Mouse (Mus musculus) lung, postnatal 25 days (tissue): ENCODE measurements around the gene Cacfd1.

Experiments used
- DNase-seq: peaks from one replicate; pipeline ENCODE4 v3.0.0; 2022; ENCODE audit warnings: low spot score

The Cacfd1 gene

GRCm38 (mm10) chr2:27009714-27010244 is at the start of gene Cacfd1:
Gene Cacfd1, plus strand, starts transcription at chr2:27009926.
- DNase-seq = peak; percentile 87

- no peak for DNase-seq
Measured at GRCm38 (mm10) chr2:26960756-26961155, 49.0 kb upstream of the Cacfd1 start.

- peak; percentile 90 for DNase-seq
Measured at GRCm38 (mm10) chr2:26963923-26964723, 45.6 kb upstream of the Cacfd1 start, which contains the start of gene Rexo4. Gene Rexo4, minus strand, starts transcription at chr2:26964386.

GRCm38 (mm10) chr2:26964724-26965370 is 44.9 kb upstream of the Cacfd1 start:
- no peak for DNase-seq

GRCm38 (mm10) chr2:26967262-26967661 is 42.5 kb upstream of the Cacfd1 start:
- DNase-seq = no peak

- DNase-seq = no peak
Measured at GRCm38 (mm10) chr2:26973116-26973515, 36.6 kb upstream of the Cacfd1 start, which contains the start of gene Adamts13. Gene Adamts13, plus strand, starts transcription at chr2:26973416.

GRCm38 (mm10) chr2:26973960-26974359 is 35.8 kb upstream of the Cacfd1 start:
- DNase-seq = no peak

- no peak for DNase-seq
Measured at GRCm38 (mm10) chr2:26980361-26980760, 29.4 kb upstream of the Cacfd1 start.

GRCm38 (mm10) chr2:26984179-26984578 is 25.5 kb upstream of the Cacfd1 start:
- no peak for DNase-seq

GRCm38 (mm10) chr2:26984640-26985039 is 25.1 kb upstream of the Cacfd1 start:
- DNase-seq = no peak

- DNase-seq = no peak
Measured at GRCm38 (mm10) chr2:26993936-26994335, 15.8 kb upstream of the Cacfd1 start.

- DNase-seq = no peak
Measured at GRCm38 (mm10) chr2:26997498-26997897, 12.2 kb upstream of the Cacfd1 start.

GRCm38 (mm10) chr2:26997993-26998392 is 11.7 kb upstream of the Cacfd1 start:
- no peak for DNase-seq

GRCm38 (mm10) chr2:27006255-27006654 is 3.5 kb upstream of the Cacfd1 start:
- no peak for DNase-seq

- no peak for DNase-seq
Measured at GRCm38 (mm10) chr2:27007701-27008100, 2.0 kb upstream of the Cacfd1 start.

GRCm38 (mm10) chr2:27017802-27018201 is 8.1 kb downstream of the Cacfd1 start:
- peak; percentile 64 for DNase-seq

GRCm38 (mm10) chr2:27019530-27019929 is 9.8 kb downstream of the Cacfd1 start:
- no peak for DNase-seq

- no peak for DNase-seq
Measured at GRCm38 (mm10) chr2:27021103-27021502, 11.4 kb downstream of the Cacfd1 start.

GRCm38 (mm10) chr2:27022612-27023011 is 12.9 kb downstream of the Cacfd1 start:
- no peak for DNase-seq

GRCm38 (mm10) chr2:27024136-27024535 is 14.4 kb downstream of the Cacfd1 start:
- no peak for DNase-seq

GRCm38 (mm10) chr2:27025545-27025944 is 15.8 kb downstream of the Cacfd1 start:
- DNase-seq = peak; percentile 35

GRCm38 (mm10) chr2:27026332-27026731 is 16.6 kb downstream of the Cacfd1 start:
- DNase-seq = no peak
